Mouse (Mus musculus): ENCODE results near the gene Olfr338.
"Not testable (repeated sequence)": the region's sequence is repeated elsewhere in the genome, so short reads cannot be mapped to it uniquely, and the experiment has no call there.

Gene Olfr338

DNA sequence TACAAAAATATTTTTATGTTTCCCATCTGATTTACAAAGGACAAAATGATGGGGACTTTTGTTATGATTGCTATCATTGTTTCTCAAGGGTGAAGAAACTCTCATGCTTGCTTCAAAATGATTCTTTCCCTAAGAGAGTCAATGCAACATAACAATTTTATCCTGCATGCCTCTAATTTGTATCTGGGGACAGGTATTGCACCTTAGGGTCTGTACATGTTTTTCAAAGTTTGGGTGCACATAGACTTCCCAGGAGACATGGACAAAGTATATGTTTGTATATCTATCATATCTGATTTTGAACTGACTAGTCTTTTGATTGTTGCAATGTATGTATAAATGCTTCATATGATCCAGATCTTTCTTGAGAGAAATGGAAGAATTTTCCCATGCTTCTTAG, at the start of gene Olfr338:
TSS of gene Olfr338 (plus strand) at position 301 of the 400 bp plus-strand sequence.
- DNase-seq: no peak

DNA sequence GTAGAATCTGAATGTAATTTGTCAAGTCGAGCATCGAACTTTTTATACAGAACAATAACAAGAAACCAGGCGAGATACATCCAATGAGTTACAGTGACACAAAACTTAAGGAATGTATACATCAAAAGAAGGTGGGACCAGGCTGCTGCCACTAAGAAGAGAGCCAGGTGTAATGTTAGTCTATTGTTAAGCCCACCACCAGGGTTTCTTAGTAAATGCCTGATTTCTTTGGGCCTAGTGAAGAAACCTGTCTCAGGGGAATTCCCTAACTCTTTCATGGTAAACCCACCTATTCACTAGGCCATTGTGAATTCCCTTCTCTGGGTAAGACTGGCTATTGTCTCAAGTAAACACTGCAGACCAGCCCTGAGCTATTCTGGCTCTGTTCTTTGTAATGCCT, 41.9 kb downstream of the Olfr338 start:
- not testable (repeated sequence) for DNase-seq

DNA sequence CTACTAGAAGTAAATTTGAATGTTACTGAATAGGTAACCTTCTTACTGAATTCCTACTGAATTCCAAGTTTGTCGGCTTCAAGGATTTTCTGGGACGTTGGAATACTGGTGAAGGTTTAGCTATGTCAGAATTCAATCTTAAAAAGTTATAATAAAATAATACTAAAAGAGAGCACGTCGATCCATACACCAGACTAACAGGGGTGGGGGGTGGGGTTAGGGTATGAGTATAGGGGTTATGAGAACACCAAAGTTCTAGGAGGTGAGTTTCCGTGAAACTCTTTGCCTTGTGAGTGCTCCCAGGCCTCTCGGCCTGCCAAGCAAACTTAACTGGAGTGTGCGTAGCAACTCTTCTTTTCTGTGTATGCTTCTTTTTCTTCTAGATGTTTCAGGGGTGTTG, 42.3 kb downstream of the Olfr338 start:
- DNase-seq: not testable (repeated sequence)

DNA sequence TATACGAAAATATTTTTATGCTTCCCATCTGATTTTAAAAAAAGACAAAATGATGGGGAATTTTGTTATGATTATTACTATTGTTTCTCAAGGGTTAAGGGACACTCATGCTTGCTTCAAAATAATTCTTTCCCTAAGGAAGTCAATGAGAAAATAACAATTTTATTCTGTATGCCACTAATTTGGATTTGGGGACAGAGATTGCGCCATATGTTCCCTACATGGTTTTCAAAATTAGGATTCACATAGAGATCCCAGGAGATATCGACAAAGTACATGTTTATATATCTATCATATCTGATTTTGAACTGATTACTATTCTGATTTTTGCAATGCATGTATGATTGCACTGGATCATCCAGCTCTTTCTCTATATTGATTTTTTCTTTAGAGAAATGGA, 45.3 kb downstream of the Olfr338 start, which contains the start of gene Olfr339:
TSS of gene Olfr339 (plus strand) at position 301 of the 400 bp plus-strand sequence.
- no peak for DNase-seq
